In genomic region chr11:113726994-113727888, GRCm38 (mm10) we compare ENCODE assay signal across 12 mouse cellular contexts. TPM values are rescaled to one million over a fixed set of nuclear protein-coding genes. Genes with fewer than 3 reads are reported as not detected.
A peak's percentile ranks its signal among the peaks of the same experiment; 100 is the strongest.
DNase-seq lines count a peak whose midpoint lies in the region; ATAC-seq and TF ChIP-seq lines count a peak whose summit lies in the region.
"Had no signal": no experiment of that assay in that cellular context is flagged by ENCODE, and none has a peak within 500 bp of the region (broad histone marks: within the 10 kb centered on the region; RNA-seq: fewer than 3 reads in every experiment).

No protein-coding gene starts in this region.

- no peak overlapping the region for H3K9ac ChIP-seq in heart, embryonic 16.5 days (ENCODE audit: low read length)
- no peak overlapping the region for H3K9ac ChIP-seq in lung, embryonic 14.5 days
- H3K9ac ChIP-seq in embryonic facial prominence, embryonic 14.5 days (ENCODE audit: low read depth, low read length), result no peak overlapping the region
- H3K9ac ChIP-seq in neural tube, embryonic 15.5 days (replicated peaks), result no peak overlapping the region
- H3K9ac ChIP-seq: liver, embryonic 14.5 days; midbrain, embryonic 12.5 days had no signal

- no peak overlapping the region for H3K4me3 ChIP-seq in heart, embryonic 16.5 days (ENCODE audit: low read length)
- no peak overlapping the region for H3K4me3 ChIP-seq in lung, embryonic 14.5 days (ENCODE audit: low read depth, low read length)
- H3K4me3 ChIP-seq in embryonic facial prominence, embryonic 14.5 days (ENCODE audit: low read depth, low read length), result no peak overlapping the region
- no peak overlapping the region for H3K4me3 ChIP-seq in neural tube, embryonic 15.5 days (replicated peaks)
- H3K4me3 ChIP-seq: midbrain, embryonic 12.5 days had no signal

- no peak for DNase-seq in heart, postnatal 14 days
- peak; percentile 60 for DNase-seq in lung, embryonic 14.5 days
- DNase-seq in lung, postnatal 25 days (ENCODE audit: low spot score), result no peak
- peak; percentile 84 for DNase-seq in embryonic facial prominence, embryonic 14.5 days (ENCODE audit: low spot score)
- no peak for DNase-seq in cerebellum, adult 11 months
- no peak for DNase-seq in left cerebral cortex, postnatal 36 days (ENCODE audit: low spot score in 2 of 2)
- DNase-seq: right cerebral cortex, postnatal 4 days had no signal

- no peak for ATAC-seq in heart, embryonic 16.5 days (replicated peaks; ENCODE audit: extremely low read depth, insufficient read depth, low FRiP score)
- ATAC-seq in lung, embryonic 14.5 days (ENCODE audit: insufficient read depth), result no peak
- ATAC-seq in embryonic facial prominence, embryonic 14.5 days (ENCODE audit: low read depth), result peak; percentile 5; the same call in 1 of the 2 replicates
- no peak for ATAC-seq in neural tube, embryonic 15.5 days (ENCODE audit: low FRiP score)
- ATAC-seq: CD4-positive, CD25-positive, alpha-beta regulatory T cell, adult 4 months had no signal

- 81% methylated on average over 14 of the region's 14 CpGs for WGBS in heart, embryonic 16.5 days
- 72% methylated on average over 14 of the region's 14 CpGs for WGBS in lung, embryonic 14.5 days
- 40% methylated on average over 14 of the region's 14 CpGs for WGBS in embryonic facial prominence, embryonic 14.5 days
- WGBS in neural tube, embryonic 15.5 days, result 69% methylated on average over 14 of the region's 14 CpGs

- no peak overlapping the region for H3K4me2 ChIP-seq in heart, embryonic 16.5 days (ENCODE audit: low read depth, low read length)
- no peak overlapping the region for H3K4me2 ChIP-seq in lung, embryonic 14.5 days
- H3K4me2 ChIP-seq in embryonic facial prominence, embryonic 14.5 days (ENCODE audit: low read depth, low read length), result no peak overlapping the region
- no peak overlapping the region for H3K4me2 ChIP-seq in neural tube, embryonic 15.5 days
- H3K4me2 ChIP-seq: midbrain, embryonic 12.5 days had no signal

- no peaks in the 10 kb centered on the region for H3K9me3 ChIP-seq in heart, embryonic 16.5 days (replicated peaks; ENCODE audit: control insufficient read depth, low read length)
- no peaks in the 10 kb centered on the region for H3K9me3 ChIP-seq in lung, embryonic 14.5 days (ENCODE audit: low read depth, low read length)
- no peaks in the 10 kb centered on the region for H3K9me3 ChIP-seq in embryonic facial prominence, embryonic 14.5 days (ENCODE audit: control insufficient read depth, low read length)
- H3K9me3 ChIP-seq in neural tube, embryonic 15.5 days (replicated peaks), result no peaks in the 10 kb centered on the region
- H3K9me3 ChIP-seq: midbrain, embryonic 12.5 days had no signal

- intact Hi-C loops in heart, postnatal 14 days (cut with DNase I), result no loop called here
- intact Hi-C loops in left cerebral cortex, postnatal 36 days (cut with DNase I), result no loop called here

- H3K27ac ChIP-seq in heart, embryonic 16.5 days (ENCODE audit: low read length), result peak overlapping the region; percentile 44; the same call in 1 of the 2 replicates
- peak overlapping the region; percentile 31; the same call in 1 of the 2 replicates for H3K27ac ChIP-seq in lung, embryonic 14.5 days (ENCODE audit: low read depth)
- peak overlapping the region; percentile 79 for H3K27ac ChIP-seq in embryonic facial prominence, embryonic 14.5 days (replicated peaks; ENCODE audit: low read depth, low read length)
- H3K27ac ChIP-seq in neural tube, embryonic 15.5 days (replicated peaks), result 0 out of 2 replicates have a peak overlapping the region, but pooled peaks have one; percentile 56
- H3K27ac ChIP-seq: liver, embryonic 14.5 days; midbrain, embryonic 12.5 days had no signal

- H3K4me1 ChIP-seq in heart, embryonic 16.5 days (ENCODE audit: control insufficient read depth, insufficient read depth, low read length), result peaks cover 11% of the 10 kb centered on the region
- no peaks in the 10 kb centered on the region; the same call in none of the 2 replicates for H3K4me1 ChIP-seq in lung, embryonic 14.5 days (ENCODE audit: insufficient read depth)
- peaks cover 40% of the 10 kb centered on the region for H3K4me1 ChIP-seq in embryonic facial prominence, embryonic 14.5 days (ENCODE audit: control insufficient read depth, insufficient read depth, low read length)
- peaks cover 51% of the 10 kb centered on the region for H3K4me1 ChIP-seq in neural tube, embryonic 15.5 days

- H3K36me3 ChIP-seq in heart, embryonic 16.5 days (ENCODE audit: control insufficient read depth, insufficient read depth), result peaks cover 11% of the 10 kb centered on the region
- H3K36me3 ChIP-seq in lung, embryonic 14.5 days (ENCODE audit: insufficient read depth), result peaks cover 61% of the 10 kb centered on the region
- peaks cover 47% of the 10 kb centered on the region for H3K36me3 ChIP-seq in embryonic facial prominence, embryonic 14.5 days (ENCODE audit: control insufficient read depth, insufficient read depth, low read length)
- peaks cover 26% of the 10 kb centered on the region for H3K36me3 ChIP-seq in neural tube, embryonic 15.5 days

- no peak for TF ChIP-seq CTCF in lung, embryonic 14.5 days (IDR thresholded peaks at IDR 0.05; ENCODE audit: low read depth)

- no peaks in the 10 kb centered on the region for H3K27me3 ChIP-seq in heart, embryonic 16.5 days (ENCODE audit: control insufficient read depth, insufficient read depth, low read length)
- H3K27me3 ChIP-seq in lung, embryonic 14.5 days (ENCODE audit: insufficient read depth, low read length), result no peaks in the 10 kb centered on the region
- H3K27me3 ChIP-seq in embryonic facial prominence, embryonic 14.5 days (replicated peaks; ENCODE audit: control insufficient read depth, insufficient read depth, low read length), result no peaks in the 10 kb centered on the region
- H3K27me3 ChIP-seq in neural tube, embryonic 15.5 days (replicated peaks), result no peaks in the 10 kb centered on the region
- H3K27me3 ChIP-seq: midbrain, embryonic 12.5 days had no signal

RNA-seq across cellular contexts. Expression of gene Cpsf4l, which starts 17.4 kb away (rescaled TPM):
- polyA plus RNA-seq in heart, embryonic 16.5 days (2015; fragmentation: Nextera tagmentation; extraction: Ambion mirVana), result 4.6 and 13.3 TPM in 2 replicates
- total RNA-seq in heart, postnatal 14 days (2021), result under 1 TPM in 1 of 2 experiments, not detected in 1; 0.20 TPM
- 0.35 and 0.59 TPM in 2 replicates for polyA plus RNA-seq in lung, embryonic 14.5 days (2014; fragmentation: Nextera tagmentation; extraction: Ambion mirVana)
- polyA plus RNA-seq in embryonic facial prominence, embryonic 14.5 days (2014; fragmentation: Nextera tagmentation; extraction: Ambion mirVana), result 1.2 and 2.1 TPM in 2 replicates
- polyA plus RNA-seq in neural tube, embryonic 15.5 days (2015; fragmentation: Nextera tagmentation; extraction: Ambion mirVana), result 0.27 and 10.0 TPM in 2 replicates
- not detected for total RNA-seq in left cerebral cortex, postnatal 36 days (2021)

RNA-seq across cellular contexts. Expression of gene Cdc42ep4, which starts 24.4 kb away (rescaled TPM):
- polyA plus RNA-seq in heart, embryonic 16.5 days (2015; fragmentation: Nextera tagmentation; extraction: Ambion mirVana), result 25.1 and 30.2 TPM in 2 replicates
- total RNA-seq in heart, postnatal 14 days (2021), result 10 to 100 TPM; 30.9 to 33.4 TPM
- 86.6 and 86.9 TPM in 2 replicates for polyA plus RNA-seq in lung, embryonic 14.5 days (2014; fragmentation: Nextera tagmentation; extraction: Ambion mirVana)
- polyA plus RNA-seq in embryonic facial prominence, embryonic 14.5 days (2014; fragmentation: Nextera tagmentation; extraction: Ambion mirVana), result 39.3 and 51.0 TPM in 2 replicates
- polyA plus RNA-seq in neural tube, embryonic 15.5 days (2015; fragmentation: Nextera tagmentation; extraction: Ambion mirVana), result 58.1 and 58.6 TPM in 2 replicates
- total RNA-seq in left cerebral cortex, postnatal 36 days (2021), result 10 to 100 TPM; 21.9 to 29.8 TPM

RNA-seq across cellular contexts. Expression of gene D11Wsu47e, which starts 43.0 kb away (rescaled TPM):
- 14.8 and 16.8 TPM in 2 replicates for polyA plus RNA-seq in heart, embryonic 16.5 days (2015; fragmentation: Nextera tagmentation; extraction: Ambion mirVana)
- 1 to 10 TPM; 6.5 to 7.1 TPM for total RNA-seq in heart, postnatal 14 days (2021)
- 20.9 and 22.9 TPM in 2 replicates for polyA plus RNA-seq in lung, embryonic 14.5 days (2014; fragmentation: Nextera tagmentation; extraction: Ambion mirVana)
- polyA plus RNA-seq in embryonic facial prominence, embryonic 14.5 days (2014; fragmentation: Nextera tagmentation; extraction: Ambion mirVana), result 18.8 and 20.9 TPM in 2 replicates
- 21.6 and 21.8 TPM in 2 replicates for polyA plus RNA-seq in neural tube, embryonic 15.5 days (2015; fragmentation: Nextera tagmentation; extraction: Ambion mirVana)
- 10 to 100 TPM; 11.5 to 14.9 TPM for total RNA-seq in left cerebral cortex, postnatal 36 days (2021)

RNA-seq across cellular contexts. Expression of gene Fam104a, which starts 43.3 kb away (rescaled TPM):
- polyA plus RNA-seq in heart, embryonic 16.5 days (2015; fragmentation: Nextera tagmentation; extraction: Ambion mirVana), result 39.6 and 41.1 TPM in 2 replicates
- 10 to 100 TPM; 15.3 to 16.0 TPM for total RNA-seq in heart, postnatal 14 days (2021)
- 46.6 and 52.0 TPM in 2 replicates for polyA plus RNA-seq in lung, embryonic 14.5 days (2014; fragmentation: Nextera tagmentation; extraction: Ambion mirVana)
- polyA plus RNA-seq in embryonic facial prominence, embryonic 14.5 days (2014; fragmentation: Nextera tagmentation; extraction: Ambion mirVana), result 48.3 and 48.6 TPM in 2 replicates
- 37.8 and 40.1 TPM in 2 replicates for polyA plus RNA-seq in neural tube, embryonic 15.5 days (2015; fragmentation: Nextera tagmentation; extraction: Ambion mirVana)
- total RNA-seq in left cerebral cortex, postnatal 36 days (2021), result 10 to 100 TPM; 28.3 to 31.6 TPM

Comparison
In these comparisons a context has a peak if more than half of its experiments do, and no peak if none do; other contexts are left out.
1. DNase-seq: peak in lung, embryonic 14.5 days (single experiment) and embryonic facial prominence, embryonic 14.5 days (single experiment); none in heart, postnatal 14 days (0 of 2), lung, postnatal 25 days (single experiment), cerebellum, adult 11 months (single experiment) and left cerebral cortex, postnatal 36 days (0 of 2).
2. Peak in every context shown above with its lines, with median percentiles within 50 percentile points of each other: H3K27ac ChIP-seq.